Mouse (Mus musculus) heart, adult 8-10 months (tissue): ENCODE results near the gene Ackr3. TPM values are rescaled to one million over a fixed set of nuclear protein-coding genes. Genes with fewer than 3 reads are reported as not detected.

ENCODE experiments used
- DNase-seq: peaks from one replicate; pipeline ENCODE4 v3.0.0; 2022; ENCODE audit warnings: low spot score
- total RNA-seq, 4 experiments: library from RNA; stranded (reverse); gene quantifications; 2 replicates each; pipeline ENCODE4 v1.2.4; 2022

Gene Ackr3
- total RNA-seq, 4 experiments from 2014 or later = 46.3 to 71.9 (median 54.9) TPM

DNA sequence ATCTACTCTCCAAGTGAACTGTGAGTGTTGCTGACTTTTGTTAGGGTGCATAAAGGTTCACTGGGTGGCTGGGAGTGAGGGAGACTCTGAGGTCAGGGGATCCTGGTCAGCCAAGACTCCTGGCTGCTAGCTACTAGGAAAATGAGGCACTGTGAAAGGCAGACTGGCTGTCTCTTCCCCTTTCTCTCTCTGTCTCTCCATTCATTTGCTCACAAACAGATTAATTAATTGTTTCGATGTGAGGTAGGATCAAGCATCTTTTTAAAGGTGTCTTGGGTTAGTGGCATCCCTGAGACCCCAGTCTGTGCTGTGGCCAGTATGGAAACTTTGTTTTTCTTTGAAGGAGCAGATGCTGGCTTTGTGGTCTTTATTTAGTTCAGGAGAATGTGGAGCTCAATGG is 1.0 kb downstream of the Ackr3 start:
- peak; percentile 18 for DNase-seq

DNA sequence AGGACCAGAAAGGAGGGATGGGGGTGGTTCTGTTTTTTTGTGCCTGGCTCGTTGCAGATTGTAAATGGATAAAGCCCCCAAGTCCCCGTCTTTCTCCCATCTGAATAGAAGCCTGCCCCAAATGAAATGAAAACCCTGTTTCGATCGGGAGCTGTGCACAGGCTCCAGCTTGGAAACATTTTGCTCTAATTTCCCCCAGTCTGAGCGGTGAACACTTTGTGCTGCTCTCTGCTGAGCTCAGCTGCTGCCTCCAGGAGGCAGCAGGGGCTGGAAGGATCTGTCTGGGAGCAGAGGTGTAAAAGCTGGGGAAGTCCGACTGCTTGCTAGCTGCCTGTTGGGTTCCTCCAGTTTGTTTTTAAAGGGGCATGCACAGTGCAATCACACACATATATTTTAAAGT is 1.4 kb downstream of the Ackr3 start:
- DNase-seq = peak; percentile 67

DNA sequence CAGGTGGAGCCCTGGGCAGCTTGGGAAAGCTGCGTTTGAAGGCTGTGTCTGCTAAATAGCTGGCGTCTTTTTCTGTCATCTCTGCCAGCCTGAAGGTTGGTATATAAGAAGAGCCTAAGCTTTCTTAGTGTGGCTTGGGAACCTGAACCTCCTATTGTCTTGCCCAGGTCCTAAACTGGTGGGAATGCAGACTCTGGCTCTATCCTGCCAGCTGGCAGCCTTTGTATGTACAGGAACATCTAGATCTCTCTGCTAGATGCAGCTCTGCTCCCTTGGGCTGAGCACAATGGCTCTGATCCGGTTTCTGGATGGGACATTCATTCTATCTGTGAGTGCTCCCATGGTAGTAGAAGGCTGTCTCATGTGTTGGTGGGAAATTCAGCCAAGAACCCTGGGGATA is 2.9 kb downstream of the Ackr3 start:
- DNase-seq = peak; percentile 41

DNA sequence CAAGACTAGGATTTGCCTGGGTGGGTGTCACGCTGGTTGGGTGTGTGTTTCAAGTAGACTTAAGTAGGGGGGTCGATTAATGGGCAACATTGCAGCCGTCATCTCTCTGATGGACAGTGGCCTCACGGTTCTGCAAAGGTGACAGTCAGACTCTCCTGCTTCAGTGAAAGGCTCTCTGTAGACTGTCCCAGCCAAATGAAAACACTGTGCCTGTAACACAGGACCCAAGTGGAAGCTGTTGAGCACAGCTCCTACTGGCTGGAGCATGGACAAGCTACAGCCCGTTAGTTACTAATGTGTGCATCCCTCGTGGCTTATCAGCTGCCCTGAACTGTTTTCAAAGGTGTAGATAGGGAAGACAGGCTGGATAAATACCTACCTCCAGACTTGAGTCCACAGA is 3.5 kb downstream of the Ackr3 start:
- peak; percentile 18 for DNase-seq

DNA sequence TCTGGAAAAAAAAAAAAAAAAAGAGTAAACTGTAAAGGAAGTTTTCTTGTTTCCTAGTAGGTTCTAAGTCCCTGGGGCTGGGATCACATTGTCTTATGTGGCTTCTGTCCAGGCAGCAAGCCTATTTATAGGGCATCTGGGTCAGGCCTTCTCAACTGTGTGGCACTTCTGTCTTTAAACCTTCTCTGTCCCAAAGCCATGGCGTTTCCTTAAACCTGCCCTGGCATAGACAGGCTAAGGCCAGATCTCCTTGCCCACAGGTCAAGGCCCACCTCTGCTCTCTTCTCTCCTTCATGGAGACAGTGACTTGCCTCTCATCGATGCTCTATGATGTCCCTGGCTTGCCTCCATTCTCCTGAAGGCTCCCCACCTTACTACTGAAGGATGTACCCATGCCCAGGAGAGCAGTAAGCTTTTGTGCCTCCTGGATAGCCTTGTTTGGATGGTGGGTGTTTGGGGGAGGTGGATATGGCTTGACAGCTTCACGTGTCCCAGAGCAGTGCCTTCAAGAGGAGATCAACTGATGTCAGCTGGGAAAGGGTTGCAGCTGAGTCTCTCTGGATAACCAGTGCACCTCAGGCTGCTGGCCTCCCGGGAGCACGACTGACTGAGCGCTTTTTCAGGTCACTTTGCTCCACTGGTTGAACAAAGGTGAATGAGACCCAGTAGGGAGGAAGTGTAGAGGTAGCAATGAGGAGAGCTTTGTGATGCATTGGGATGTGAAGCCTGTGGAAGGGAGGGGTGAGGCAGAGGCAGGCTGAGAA is 4.1 kb downstream of the Ackr3 start:
- DNase-seq = peak; percentile 60

DNA sequence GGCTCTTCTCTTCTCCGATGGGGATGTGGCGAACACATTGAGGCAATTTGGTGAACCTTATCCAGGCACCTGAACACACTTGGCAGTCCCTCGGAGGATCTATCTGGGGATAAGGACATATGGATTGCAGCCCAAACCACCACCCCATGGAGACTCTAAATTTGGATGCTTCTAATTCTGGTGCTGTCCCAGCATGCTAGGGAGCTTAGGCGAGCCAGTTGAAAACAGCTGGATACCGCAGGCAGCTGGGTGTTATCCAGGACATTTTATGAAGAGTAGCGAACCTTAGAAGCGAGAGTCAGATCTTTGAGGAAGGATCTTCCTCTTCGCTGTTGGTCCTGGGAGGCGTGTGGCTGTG is 4.7 kb downstream of the Ackr3 start:
- peak; percentile 78 for DNase-seq

DNA sequence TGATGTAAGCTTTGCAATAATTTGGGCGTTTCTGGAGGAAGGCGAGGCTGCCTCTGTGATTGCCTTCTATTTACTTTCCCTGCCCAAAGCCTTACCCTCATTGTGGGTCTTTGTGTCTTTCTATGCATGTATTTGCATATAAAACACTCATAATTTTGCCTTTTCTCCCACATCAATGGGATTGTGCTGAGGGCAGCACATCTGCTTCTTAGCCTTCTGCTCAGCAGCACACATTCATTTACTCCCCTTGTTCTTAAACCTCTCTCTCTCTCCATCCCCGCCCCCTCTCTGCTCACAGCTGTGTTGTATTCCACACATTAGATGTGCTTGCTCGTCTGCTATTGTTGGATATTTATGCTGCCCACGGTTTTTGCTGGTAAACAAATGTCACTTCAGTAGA is 5.3 kb downstream of the Ackr3 start:
- no peak for DNase-seq

DNA sequence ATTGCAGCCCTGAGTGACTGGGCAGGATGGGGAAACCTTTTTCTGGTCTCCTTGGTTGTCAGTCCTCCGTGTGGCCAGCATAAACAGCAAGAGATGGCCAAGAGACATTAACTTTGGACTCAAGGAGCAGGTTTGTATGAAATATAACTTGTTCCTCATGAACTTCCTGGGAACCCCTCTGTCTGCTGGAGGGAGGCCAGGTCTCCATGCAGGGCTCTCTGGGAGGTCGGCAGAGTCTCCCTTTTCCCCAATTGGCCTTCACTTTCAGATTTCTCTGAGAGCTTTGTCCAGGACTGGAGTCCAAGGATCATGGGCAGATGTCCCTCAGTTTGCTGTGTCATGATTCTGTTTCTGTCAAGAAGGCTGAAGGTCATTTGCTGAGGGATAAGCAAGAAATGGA is 6.0 kb downstream of the Ackr3 start:
- DNase-seq = no peak

DNA sequence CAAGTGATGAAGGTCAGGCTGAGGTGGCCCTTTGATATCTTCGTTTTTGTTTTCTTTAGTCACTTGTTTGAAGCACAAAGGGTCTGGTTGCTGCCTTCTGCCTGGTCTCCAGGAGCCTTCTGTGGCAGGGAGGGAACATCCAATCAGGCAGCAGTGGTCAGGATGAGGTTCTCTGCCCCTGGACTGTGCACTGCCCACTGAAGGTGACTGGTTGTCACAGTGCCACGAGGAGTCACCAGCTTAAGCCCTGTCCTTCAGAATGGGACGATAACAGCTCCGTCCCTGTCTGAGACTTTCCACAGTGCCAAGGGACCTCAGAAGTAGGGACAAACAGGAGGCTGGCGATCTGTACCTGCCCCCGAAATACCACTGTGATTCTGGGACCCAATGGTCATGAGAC is 6.6 kb downstream of the Ackr3 start:
- DNase-seq = no peak

DNA sequence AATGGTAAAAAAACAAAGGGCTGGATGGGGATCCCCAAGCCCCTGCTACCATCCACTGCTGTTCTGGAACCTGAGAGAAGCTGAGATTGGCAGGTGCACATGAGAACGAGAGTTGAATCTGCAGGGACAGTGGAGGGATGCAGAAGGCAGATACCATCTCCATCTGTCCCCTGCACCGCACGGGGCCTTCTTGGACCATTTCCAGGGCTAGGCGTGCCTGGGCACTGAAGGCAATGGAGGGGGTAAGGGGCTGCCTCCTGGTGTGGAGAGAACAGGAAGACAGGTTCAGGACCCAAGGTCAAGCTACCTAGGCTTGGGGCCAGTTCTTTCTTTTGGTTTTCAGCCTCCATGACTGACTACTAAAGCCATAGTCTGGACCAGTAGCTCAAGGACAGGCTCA is 7.0 kb downstream of the Ackr3 start:
- no peak for DNase-seq

DNA sequence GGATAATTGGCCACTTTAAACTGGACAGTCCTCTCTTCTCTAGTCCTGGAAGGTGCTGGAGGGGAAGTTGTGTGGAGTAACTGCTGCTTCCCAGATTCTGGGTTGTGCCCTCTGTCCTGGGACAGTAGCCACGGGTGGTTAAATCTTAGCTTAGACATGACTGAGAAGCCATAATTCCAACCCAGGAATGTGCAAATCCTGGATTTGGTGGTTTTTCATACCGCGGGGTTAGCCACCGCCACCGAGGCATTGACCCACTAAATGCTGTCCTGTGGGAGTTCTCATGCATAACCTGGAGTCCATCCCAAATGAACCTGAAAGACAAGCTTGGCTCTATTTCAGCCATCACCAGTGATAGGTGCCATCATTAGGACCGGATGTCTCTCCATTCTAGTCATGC is 8.6 kb downstream of the Ackr3 start:
- DNase-seq = no peak

DNA sequence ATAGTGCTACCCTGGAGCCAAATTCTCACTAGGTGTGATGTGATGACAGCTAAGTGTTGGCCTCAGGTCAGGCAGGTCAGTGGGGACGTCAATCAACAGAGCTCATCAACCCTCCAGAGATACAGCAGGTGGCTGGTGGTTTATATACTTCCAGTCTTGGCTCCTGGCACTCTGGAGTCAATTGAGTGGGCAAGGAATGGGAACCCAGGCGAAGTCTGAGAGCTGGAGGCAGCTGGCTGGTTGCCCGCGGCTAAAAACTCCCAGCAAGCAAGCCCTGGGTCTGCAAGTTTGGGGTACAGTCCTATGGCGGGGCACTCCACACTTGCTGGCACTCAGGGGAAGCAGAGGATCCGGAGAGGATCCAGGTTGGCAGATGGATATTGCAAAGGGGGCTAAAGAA is 9.1 kb downstream of the Ackr3 start:
- DNase-seq = no peak

DNA sequence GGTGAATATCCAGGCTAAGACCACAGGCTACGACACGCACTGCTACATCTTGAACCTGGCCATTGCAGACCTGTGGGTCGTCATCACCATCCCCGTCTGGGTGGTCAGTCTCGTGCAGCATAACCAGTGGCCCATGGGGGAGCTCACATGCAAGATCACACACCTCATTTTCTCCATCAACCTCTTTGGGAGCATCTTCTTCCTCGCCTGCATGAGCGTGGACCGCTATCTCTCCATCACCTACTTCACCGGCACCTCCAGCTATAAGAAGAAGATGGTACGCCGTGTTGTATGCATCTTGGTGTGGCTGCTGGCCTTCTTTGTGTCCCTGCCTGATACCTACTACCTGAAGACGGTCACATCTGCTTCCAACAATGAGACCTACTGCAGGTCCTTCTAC is 10.2 kb downstream of the Ackr3 start:
- no peak for DNase-seq

DNA sequence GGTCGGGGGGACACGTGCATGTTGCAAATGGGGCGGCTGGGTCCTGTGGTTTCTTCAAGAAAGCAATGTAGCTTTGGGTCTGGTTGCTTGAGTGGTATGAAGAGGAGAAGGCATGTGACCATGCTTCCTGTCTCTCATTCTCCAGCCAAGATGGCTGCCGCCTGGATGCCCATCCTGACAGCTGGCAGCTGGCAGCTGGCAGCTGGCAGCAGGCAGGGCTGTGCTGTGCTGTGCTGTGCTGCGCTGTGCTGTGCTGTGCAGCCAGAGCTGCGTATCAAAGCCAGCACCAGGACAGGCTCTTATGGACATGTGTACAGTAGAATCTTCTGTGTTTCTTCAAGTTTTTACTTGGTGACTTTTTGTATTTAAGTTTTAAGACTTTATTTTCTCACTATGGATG is 11.1 kb downstream of the Ackr3 start:
- DNase-seq = no peak

DNA sequence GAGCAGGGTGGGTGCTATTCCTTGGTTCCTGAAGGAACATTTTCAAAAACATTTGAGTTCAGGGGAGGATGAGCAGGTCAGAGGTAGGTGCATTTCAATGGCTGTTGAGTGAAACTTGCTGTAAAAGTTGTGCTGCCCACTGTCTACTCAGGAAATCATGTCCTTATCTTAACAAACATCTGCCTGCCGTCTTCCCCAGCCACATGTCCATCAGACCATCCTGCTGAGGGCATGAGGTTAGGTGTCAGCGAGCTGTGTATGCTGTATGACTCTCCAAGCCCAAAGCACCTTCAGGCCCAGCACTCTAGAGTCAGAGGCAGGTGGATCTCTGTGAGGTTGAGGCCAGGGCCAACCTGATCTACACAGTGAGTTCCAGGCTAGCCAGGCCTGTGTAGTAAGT is 12.1 kb downstream of the Ackr3 start:
- no peak for DNase-seq

DNA sequence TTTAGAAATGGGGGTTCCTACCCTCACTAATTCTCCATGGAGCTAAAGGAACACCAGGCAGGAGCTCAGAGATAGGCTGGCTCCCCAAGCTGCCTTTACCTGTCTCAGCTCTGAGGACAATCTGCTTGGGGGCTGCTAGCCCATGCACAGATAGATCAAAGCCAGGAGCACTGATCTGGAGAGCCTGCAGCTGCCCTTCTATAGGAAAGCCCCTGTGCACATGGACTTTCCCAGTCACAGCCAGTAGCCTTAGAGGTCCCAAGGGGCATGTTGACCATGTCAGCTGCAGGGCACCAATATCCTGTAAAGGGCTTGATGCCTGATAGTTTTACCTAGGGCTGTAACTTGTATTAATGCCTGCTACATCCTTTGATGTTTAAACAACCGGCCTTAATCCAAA is 12.6 kb downstream of the Ackr3 start:
- no peak for DNase-seq

DNA sequence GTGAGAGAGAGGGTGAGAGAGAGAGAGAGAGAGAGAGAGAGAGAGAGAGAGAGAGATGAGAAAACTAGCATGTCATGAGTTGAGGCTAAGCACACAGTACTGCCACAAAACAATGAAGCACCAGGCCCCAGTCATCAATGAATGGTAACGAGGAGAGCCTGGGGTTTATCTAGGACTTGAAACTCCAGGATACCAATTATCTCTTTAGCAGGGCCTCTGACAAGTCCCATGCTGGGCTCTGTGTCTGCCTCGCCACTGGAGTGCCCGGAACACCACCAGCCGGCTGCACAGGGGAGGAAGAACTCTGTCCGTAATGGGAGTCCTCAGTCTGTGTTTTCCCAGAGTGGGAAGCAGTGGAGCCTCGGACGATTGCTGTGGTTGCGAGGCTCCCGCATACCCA is 16.5 kb downstream of the Ackr3 start:
- DNase-seq = no peak

DNA sequence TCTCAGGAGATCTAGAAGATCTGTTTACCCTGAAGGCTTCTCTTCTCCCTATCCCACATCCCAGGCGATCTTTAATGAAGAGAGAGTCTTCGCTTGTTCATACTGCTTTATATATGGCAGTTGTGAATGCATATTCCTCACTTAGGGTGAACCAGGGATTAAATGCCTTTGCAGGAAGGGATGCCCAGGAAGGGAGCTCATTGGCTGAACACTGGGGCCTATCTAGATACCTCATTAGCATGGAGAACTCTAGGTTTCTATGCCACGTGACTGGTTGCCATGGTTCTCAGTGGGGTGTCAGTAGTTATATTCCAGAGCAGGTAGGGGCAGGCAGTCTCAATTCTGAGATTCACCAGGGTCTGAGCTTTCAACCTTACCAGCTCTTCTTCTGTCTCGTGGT is 17.1 kb downstream of the Ackr3 start:
- DNase-seq = no peak

DNA sequence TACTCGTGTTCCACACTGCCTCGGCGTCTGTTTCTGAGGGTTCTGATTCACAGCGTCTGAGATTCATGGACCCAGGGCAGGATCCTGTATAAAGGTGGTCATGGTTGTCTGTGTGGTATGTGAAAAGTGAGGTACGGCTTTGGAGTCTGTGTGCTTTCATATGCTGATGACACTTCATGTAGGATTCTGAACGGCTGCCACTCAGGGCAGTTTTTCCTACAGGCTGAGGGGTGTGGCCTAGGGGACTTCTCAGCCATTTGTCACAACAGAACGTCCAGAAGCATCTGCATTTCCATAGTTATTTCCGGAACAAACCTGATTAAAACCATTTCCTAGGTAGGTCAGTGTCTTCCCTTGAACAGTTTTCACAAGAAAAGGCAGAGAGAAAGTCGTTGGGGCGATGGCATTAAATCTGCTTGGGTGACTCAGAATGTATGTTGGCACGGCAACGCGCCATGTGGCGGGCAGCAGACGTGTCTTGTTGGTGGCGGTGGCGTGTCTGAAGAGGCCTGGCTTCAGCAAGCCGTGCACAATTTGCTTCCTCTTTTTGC is 18.1 kb downstream of the Ackr3 start:
- DNase-seq = no peak

DNA sequence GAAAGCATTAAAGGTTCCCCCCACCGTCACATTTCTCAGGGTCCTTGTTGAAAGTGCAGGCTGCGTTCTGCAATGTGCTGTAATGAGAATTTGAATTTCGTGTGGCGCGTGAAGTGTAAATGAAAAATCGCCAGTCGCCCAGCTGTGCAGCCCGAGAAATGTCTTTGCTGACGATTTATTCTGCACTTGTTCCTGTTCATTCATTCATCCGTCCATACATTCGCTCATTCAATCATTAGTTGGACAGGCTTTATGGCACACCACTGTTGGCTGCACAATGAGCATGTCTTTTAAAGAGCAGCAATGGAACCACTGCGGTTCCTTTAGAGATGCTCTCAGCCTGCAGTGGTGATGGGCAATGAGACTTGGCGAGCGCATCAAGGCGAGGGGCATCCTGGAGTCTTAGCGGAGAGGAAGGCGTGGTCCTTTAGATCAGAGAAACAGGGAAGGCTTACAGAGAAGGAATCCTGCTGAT is 18.7 kb downstream of the Ackr3 start:
- DNase-seq = no peak

DNA sequence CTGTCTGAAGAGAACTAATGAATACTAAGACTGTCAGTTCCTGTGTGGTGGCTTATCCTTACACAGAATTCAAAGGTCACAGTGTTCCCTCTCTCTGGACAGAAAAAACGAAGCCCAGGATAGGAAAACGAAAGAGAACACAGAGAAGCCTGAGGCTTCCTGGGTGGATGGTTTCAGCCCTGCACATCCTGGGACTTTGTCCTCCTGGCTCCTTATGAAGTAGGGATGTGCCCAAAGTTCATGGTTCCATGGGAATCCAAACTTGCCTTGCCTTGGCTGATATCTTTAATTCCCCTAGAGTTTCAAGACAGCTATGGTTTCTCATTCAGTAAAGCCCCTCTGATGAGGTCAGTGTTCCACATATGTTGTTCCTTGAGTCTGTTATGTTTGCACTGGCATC is 19.2 kb downstream of the Ackr3 start:
- DNase-seq = no peak

DNA sequence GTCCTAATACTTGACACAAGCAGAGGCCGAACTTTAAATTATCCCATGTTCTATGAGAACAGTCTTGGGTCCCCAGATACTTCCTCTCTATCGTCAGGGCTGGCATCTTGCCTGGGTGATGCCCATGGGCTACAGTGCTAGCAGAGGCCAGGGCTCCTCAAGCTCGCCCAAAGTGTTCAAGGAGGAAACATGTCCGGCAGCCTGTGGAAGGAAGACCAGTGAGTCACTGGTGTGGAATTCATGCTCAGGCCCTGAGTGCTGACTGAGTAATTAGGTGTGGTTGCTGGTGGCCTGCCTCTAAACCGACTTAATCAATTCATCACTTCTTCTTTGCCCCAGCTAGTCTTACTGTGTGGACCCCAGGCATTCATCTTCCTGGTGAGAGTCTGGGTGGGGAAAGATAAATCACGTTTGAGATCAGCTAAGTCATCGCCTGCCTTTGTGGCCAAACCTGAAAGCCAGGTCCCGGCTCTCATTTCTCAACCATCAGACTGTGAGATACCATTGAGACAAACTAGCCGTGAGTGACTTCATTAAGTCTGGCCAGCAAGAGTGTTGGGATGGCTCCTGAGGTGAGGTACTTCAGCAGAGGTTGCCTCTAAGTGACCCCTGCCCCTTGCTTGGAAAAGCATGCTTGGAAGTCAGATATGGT is 21.9 kb downstream of the Ackr3 start:
- DNase-seq = peak; percentile 63

DNA sequence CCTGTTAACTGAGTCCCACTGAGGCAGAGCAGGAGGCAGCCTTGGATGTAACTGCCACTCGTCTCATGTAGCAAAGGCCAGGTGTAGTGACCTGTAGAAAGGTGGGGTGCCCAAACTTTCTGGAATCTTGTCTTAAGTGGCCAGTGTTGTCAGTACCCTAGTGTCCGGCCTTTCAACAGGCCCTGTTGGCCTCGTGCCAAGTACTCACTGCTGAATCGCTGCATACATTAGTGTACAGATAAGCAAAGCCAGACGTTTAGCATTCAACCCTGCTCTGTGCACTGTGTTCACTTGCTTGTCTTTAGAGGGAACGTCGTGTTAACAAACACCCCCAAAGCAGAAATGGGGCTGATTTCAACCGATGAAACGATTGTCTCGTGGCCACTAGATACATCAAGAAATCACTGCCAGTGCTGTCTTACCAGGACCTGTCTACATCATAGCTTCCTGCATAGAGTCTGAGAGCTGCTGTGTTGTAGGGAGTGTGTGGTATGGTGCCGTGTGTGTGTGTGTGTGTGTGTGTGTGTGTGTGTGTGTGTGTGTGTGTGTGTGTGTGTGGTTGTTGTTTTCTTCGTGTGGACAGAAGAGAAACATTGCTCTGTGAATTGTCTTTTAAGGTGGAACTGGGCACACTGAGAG is 24.0 kb downstream of the Ackr3 start:
- DNase-seq = no peak
